Mouse (Mus musculus): Measurements from ENCODE around the gene Hoxa5. TPM values are rescaled to one million over a fixed set of nuclear protein-coding genes. Genes with fewer than 3 reads are reported as not detected.

Gene Hoxa5
- total and polyA plus RNA-seq, 3 experiments = 0.83 to 4.1 (median 1.5) TPM

GRCm38 (mm10) chr6:52171331-52171730 lies 33.1 kb downstream of the Hoxa5 start:
- TF ChIP-seq ETS1 (conservative IDR thresholded peaks at IDR 0.05; ENCODE audit: low read depth, low read length) (no peak), NRF1 (IDR thresholded peaks at IDR 0.05; ENCODE audit: low read depth, low read length) (no peak), ZNF384 (IDR thresholded peaks at IDR 0.05; ENCODE audit: low read depth, low read length) (no peak), HCFC1 (IDR thresholded peaks at IDR 0.05; ENCODE audit: low read depth, low read length) (no peak), GABPA (IDR thresholded peaks at IDR 0.05; ENCODE audit: insufficient replicate concordance, low read depth, low read length) (no peak), IRF4 (IDR thresholded peaks at IDR 0.05; ENCODE audit: low read depth, low read length) (no peak), UBTF (IDR thresholded peaks at IDR 0.05; ENCODE audit: low read depth, low read length) (no peak), ZKSCAN1 (IDR thresholded peaks at IDR 0.05; ENCODE audit: borderline replicate concordance, low read depth, low read length) (no peak), USF1 (IDR thresholded peaks at IDR 0.05; ENCODE audit: low read depth, low read length) (no peak), E2F4 (IDR thresholded peaks at IDR 0.05; ENCODE audit: insufficient replicate concordance, low read depth, low read length) (no peak), MAX (IDR thresholded peaks at IDR 0.05; ENCODE audit: low read length) (no peak)
- no peak overlapping the region for H3K9ac ChIP-seq (ENCODE audit: insufficient read depth, low read depth)
- H3K79me2 ChIP-seq (replicated peaks; ENCODE audit: control insufficient read depth, extremely low read depth, insufficient read depth, poor library complexity, severe bottlenecking) = no peaks in the 10 kb centered on the region
- no peak overlapping the region for H3K4me3 ChIP-seq (replicated peaks in 1 of 3; ENCODE audit: low read depth in 2 of 3, low read length in 2 of 3, poor library complexity in 1 of 3)
- dilution Hi-C loops (cut with MboI; ENCODE audit: extremely low pct_ligation_motif_present, extremely low pct_unique_long_range_greater_than_20kb, low sequenced_read_pairs) = no loop called here
- no peak overlapping the region for H3K4me2 ChIP-seq (ENCODE audit: insufficient read depth, low read depth, poor library complexity, severe bottlenecking)
- H3K27ac ChIP-seq (ENCODE audit: insufficient read depth, low read depth) = no peak overlapping the region
- in situ Hi-C loops (cut with MboI; ENCODE audit: low pct_ligation_motif_present, low pct_unique_long_range_greater_than_20kb, low sequenced_read_pairs) = no loop called here
- peaks cover 9% of the 10 kb centered on the region for H3K9me3 ChIP-seq (replicated peaks; ENCODE audit: low read length)
- H3K4me1 ChIP-seq (ENCODE audit: control insufficient read depth in 1 of 2, insufficient read depth in 2 of 2) = no peaks in the 10 kb centered on the region
- peaks cover 3 to 21% of the 10 kb centered on the region in 2 experiments for H3K36me3 ChIP-seq (replicated peaks in 1 of 2; ENCODE audit: control insufficient read depth in 1 of 2, insufficient read depth in 1 of 2, low read length in 1 of 2)
- H3K27me3 ChIP-seq (replicated peaks) = no peaks in the 10 kb centered on the region
- DNase-seq (ENCODE audit: extremely low read depth) = no peak

GRCm38 (mm10) chr6:52170898-52171223 lies 33.5 kb downstream of the Hoxa5 start:
- Histone ChIP-seq H3K79me2 (replicated peaks; ENCODE audit: control insufficient read depth, extremely low read depth, insufficient read depth, poor library complexity, severe bottlenecking) (no peaks in the 10 kb centered on the region), H3K4me2 (ENCODE audit: insufficient read depth, low read depth, poor library complexity, severe bottlenecking) (no peak overlapping the region), H3K27me3 (replicated peaks) (no peaks in the 10 kb centered on the region), H3K9ac (ENCODE audit: insufficient read depth, low read depth) (no peak overlapping the region), H3K27ac (ENCODE audit: insufficient read depth, low read depth) (no peak overlapping the region), H3K4me1 (ENCODE audit: control insufficient read depth in 1 of 2, insufficient read depth in 2 of 2) (no peaks in the 10 kb centered on the region), H3K36me3 (replicated peaks in 1 of 2; ENCODE audit: control insufficient read depth in 1 of 2, insufficient read depth in 1 of 2, low read length in 1 of 2) (peaks cover 3 to 23% of the 10 kb centered on the region in 2 experiments), H3K9me3 (replicated peaks; ENCODE audit: low read length) (peaks cover 9% of the 10 kb centered on the region), H3K4me3 (replicated peaks in 1 of 3; ENCODE audit: low read depth in 2 of 3, low read length in 2 of 3, poor library complexity in 1 of 3) (no peak overlapping the region)
- in situ Hi-C loops (cut with MboI; ENCODE audit: low pct_ligation_motif_present, low pct_unique_long_range_greater_than_20kb, low sequenced_read_pairs) = no loop called here
- TF ChIP-seq SIN3A (IDR thresholded peaks at IDR 0.05; ENCODE audit: low read length) = no peak
- no peak for TF ChIP-seq SMC3 (IDR thresholded peaks at IDR 0.05; ENCODE audit: low read depth, low read length)
- no peak for TF ChIP-seq NRF1 (IDR thresholded peaks at IDR 0.05; ENCODE audit: low read depth, low read length)
- no peak for TF ChIP-seq RCOR1 (conservative IDR thresholded peaks at IDR 0.05; ENCODE audit: low read depth, low read length)
- no peak for TF ChIP-seq MAZ (IDR thresholded peaks at IDR 0.05; ENCODE audit: low read depth, low read length)
- no peak for TF ChIP-seq MYC (IDR thresholded peaks at IDR 0.05; ENCODE audit: low read depth, low read length)
- no peak for TF ChIP-seq MAFK (IDR thresholded peaks at IDR 0.05; ENCODE audit: insufficient replicate concordance, low read length)
- TF ChIP-seq USF1 (IDR thresholded peaks at IDR 0.05; ENCODE audit: low read depth, low read length) = no peak
- no peak for TF ChIP-seq ZNF384 (IDR thresholded peaks at IDR 0.05; ENCODE audit: low read depth, low read length)
- no peak for TF ChIP-seq E2F4 (IDR thresholded peaks at IDR 0.05; ENCODE audit: insufficient replicate concordance, low read depth, low read length)
- TF ChIP-seq BHLHE40 (IDR thresholded peaks at IDR 0.05; ENCODE audit: low read depth, low read length) = no peak
- no peak for TF ChIP-seq TBP (conservative IDR thresholded peaks at IDR 0.05; ENCODE audit: low read depth, low read length)
- no peak for TF ChIP-seq MAX (IDR thresholded peaks at IDR 0.05; ENCODE audit: low read length)
- TF ChIP-seq ZMIZ1 (IDR thresholded peaks at IDR 0.05; ENCODE audit: low read depth, low read length) = no peak
- TF ChIP-seq MXI1 (IDR thresholded peaks at IDR 0.05; ENCODE audit: low read depth, low read length) = no peak
- no peak for TF ChIP-seq PAX5 (IDR thresholded peaks at IDR 0.05; ENCODE audit: low read length)
- TF ChIP-seq NELFE (IDR thresholded peaks at IDR 0.05; ENCODE audit: low read depth, low read length) = no peak
- no peak for TF ChIP-seq GABPA (IDR thresholded peaks at IDR 0.05; ENCODE audit: insufficient replicate concordance, low read depth, low read length)
- TF ChIP-seq RAD21 (IDR thresholded peaks at IDR 0.05; ENCODE audit: low read depth, low read length) = no peak
- dilution Hi-C loops (cut with MboI; ENCODE audit: extremely low pct_ligation_motif_present, extremely low pct_unique_long_range_greater_than_20kb, low sequenced_read_pairs) = no loop called here
- no peak for DNase-seq (ENCODE audit: extremely low read depth)
